Mouse (Mus musculus) forebrain, embryonic 14.5 days (tissue): Measurements from ENCODE around the gene Iqsec1. TPM values are rescaled to one million over a fixed set of nuclear protein-coding genes. Genes with fewer than 3 reads are reported as not detected.

Experiments used
- ATAC-seq: fragments of 200-750 bp; cut with Nextera tagmentation; 2 replicates; pipeline ENCODE4 v1.8.0; 2017; ENCODE audit warnings: mild to moderate bottlenecking, moderate library complexity
- DNase-seq: peaks from one replicate; pipeline ENCODE4 v3.0.0-alpha.2; 2015; ENCODE audit warnings: low spot score
- H3K27ac ChIP-seq: fragments of 300-500 bp; sonication (generic); 2 replicates; pipeline ENCODE4 v1.5.1; 2014; ENCODE audit warnings: low read depth, mild to moderate bottlenecking, control low read depth, low read length, moderate library complexity
- H3K27me3 ChIP-seq: fragments of 300-500 bp; sonication (generic); replicated peaks from 2 replicates; pipeline ENCODE4 v1.6.1; 2014; ENCODE audit warnings: low read length, control low read depth, mixed read lengths; ENCODE audit not compliant: control insufficient read depth, insufficient read depth
- H3K36me3 ChIP-seq: fragments of 300-500 bp; sonication (generic); 2 replicates; pipeline ENCODE4 v1.6.1; 2014; ENCODE audit warnings: low read length, control low read depth; ENCODE audit not compliant: control insufficient read depth, insufficient read depth
- H3K4me1 ChIP-seq: fragments of 300-500 bp; sonication (generic); 2 replicates; pipeline ENCODE4 v1.6.1; 2014; ENCODE audit warnings: antibody characterized with exemption, low read length, control low read depth; ENCODE audit not compliant: control insufficient read depth, insufficient read depth
- H3K4me2 ChIP-seq: fragments of 300-500 bp; sonication (generic); 2 replicates; pipeline ENCODE4 v1.6.1; 2014; ENCODE audit warnings: mild to moderate bottlenecking, control low read depth, low read length
- H3K4me3 ChIP-seq: fragments of 300-500 bp; sonication (generic); 2 replicates; pipeline ENCODE4 v1.5.1; 2014; ENCODE audit warnings: low read depth, low read length, control low read depth
- H3K9ac ChIP-seq: fragments of 300-500 bp; sonication (generic); 2 replicates; pipeline ENCODE4 v1.6.1; 2014; ENCODE audit warnings: mild to moderate bottlenecking, low read length, control low read depth, moderate library complexity
- H3K9me3 ChIP-seq: fragments of 300-500 bp; sonication (generic); replicated peaks from 2 replicates; pipeline ENCODE4 v1.6.1; 2016; ENCODE audit warnings: low read length, control low read depth, mixed read lengths; ENCODE audit not compliant: control insufficient read depth
- WGBS: fragments of 180-500 bp; shearing (Covaris S2); extraction: QIAGEN DNeasy Blood & Tissue Kit; methylation state at CpG from one replicate; pipeline ENCODE4 v1.1.7; 2014; 5-methylcytosine and 5-hydroxymethylcytosine counted together
- polyA plus RNA-seq: library from polyadenylated mRNA; unstranded; fragments of >200 nt; fragmentation: Nextera tagmentation; extraction: Ambion mirVana; gene quantifications from 2 replicates; pipeline ENCODE4 v1.2.1, GENCODE M21; 2014

Iqsec1 gene
- polyA plus RNA-seq, 1 experiment from 2014 or later, result 15.0 TPM

- Histone ChIP-seq H3K4me2 (no peak overlapping the region), H3K4me1 (no peaks in the 10 kb centered on the region), H3K9me3 (no peaks in the 10 kb centered on the region), H3K36me3 (no peaks in the 10 kb centered on the region), H3K9ac (no peak overlapping the region), H3K4me3 (no peak overlapping the region), H3K27ac (no peak overlapping the region), H3K27me3 (no peaks in the 10 kb centered on the region)
- ATAC-seq, result no peak
- no peak for DNase-seq
- 91% methylated on average over 7 of the region's 7 CpGs for WGBS
Measured at GRCm38 (mm10) chr6:90889356-90890285, 98.9 kb downstream of the Iqsec1 start.

DNA sequence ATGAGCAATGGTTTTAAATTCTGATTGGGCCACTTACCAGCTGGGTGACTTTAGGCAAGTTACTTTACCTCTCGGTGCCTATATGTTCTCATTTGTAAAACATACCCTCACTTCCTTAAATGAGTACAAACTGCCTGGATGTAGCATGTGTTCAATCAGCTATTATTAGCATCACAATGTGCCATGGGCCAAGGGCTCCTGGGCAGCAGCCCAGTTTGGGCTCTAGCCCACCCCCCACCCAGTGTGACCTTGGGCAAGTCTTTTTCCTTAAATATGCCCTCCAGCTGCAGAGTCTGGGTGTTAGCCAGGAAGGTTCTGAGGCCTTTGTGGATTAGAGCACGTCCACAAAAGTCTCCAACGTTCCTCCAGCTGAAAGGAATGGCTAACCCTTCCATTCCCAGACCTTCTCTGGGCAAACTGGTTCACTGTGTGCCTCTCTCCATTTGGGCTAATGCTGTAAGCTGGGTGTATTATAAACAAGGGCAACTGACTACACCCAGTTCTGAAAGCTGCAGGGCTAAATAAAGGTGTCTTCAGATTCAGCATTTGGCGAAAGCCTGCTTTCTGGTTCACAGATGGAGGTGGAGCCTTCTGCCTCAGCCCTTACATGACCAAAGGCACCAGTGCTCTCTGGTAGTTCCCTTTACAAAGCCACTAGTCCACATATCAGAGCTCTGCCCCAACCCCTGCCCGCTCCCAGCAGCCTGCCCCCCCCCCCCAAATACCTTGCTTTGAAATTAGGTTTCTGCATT lies 101.3 kb downstream of the Iqsec1 start:
- peak; percentile 16 for DNase-seq
- Histone ChIP-seq H3K4me2 (no peak overlapping the region), H3K9me3 (no peaks in the 10 kb centered on the region), H3K36me3 (no peaks in the 10 kb centered on the region), H3K9ac (no peak overlapping the region), H3K4me3 (no peak overlapping the region), H3K4me1 (0 out of 2 replicates have a peak, but pooled peaks cover 3% of the 10 kb centered on the region), H3K27ac (no peak overlapping the region), H3K27me3 (no peaks in the 10 kb centered on the region)
- WGBS, result 53% methylated on average over 5 of the region's 5 CpGs
- peak; percentile 55; the same call in 1 of the 2 replicates for ATAC-seq

- no peaks in the 10 kb centered on the region for H3K9me3 ChIP-seq
- 0 out of 2 replicates have a peak, but pooled peaks cover 3% of the 10 kb centered on the region for H3K4me1 ChIP-seq
- ATAC-seq, result no peak
- WGBS, result 93% methylated on average over 1 of the region's 1 CpGs
- H3K27ac ChIP-seq, result no peak overlapping the region
- H3K4me3 ChIP-seq, result no peak overlapping the region
- H3K36me3 ChIP-seq, result no peaks in the 10 kb centered on the region
- no peaks in the 10 kb centered on the region for H3K27me3 ChIP-seq
- no peak for DNase-seq
- no peak overlapping the region for H3K4me2 ChIP-seq
- H3K9ac ChIP-seq, result no peak overlapping the region
Measured at GRCm38 (mm10) chr6:90885626-90886025, 102.9 kb downstream of the Iqsec1 start.

DNA sequence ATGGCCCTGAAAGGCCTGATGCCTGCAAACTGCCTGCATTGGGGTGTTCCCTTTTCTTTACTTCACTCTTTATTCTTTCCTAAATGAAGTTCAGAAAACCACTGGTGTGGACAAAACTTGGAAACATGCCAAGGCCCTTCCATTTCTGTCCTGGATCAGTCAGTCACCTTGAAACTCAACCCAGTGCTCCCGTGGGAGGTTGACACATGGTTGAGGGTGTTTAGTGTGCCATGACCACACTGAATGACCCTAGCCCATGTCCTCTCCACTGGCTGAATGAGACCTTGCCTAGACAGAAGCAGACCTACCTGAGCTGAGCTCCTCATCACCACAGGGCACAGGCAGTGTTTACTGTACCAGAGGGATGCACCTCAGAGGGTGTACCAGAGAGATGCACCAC lies 103.9 kb downstream of the Iqsec1 start:
- no peaks in the 10 kb centered on the region for H3K9me3 ChIP-seq
- H3K4me2 ChIP-seq, result no peak overlapping the region
- no peak overlapping the region for H3K27ac ChIP-seq
- no peak overlapping the region for H3K9ac ChIP-seq
- H3K4me1 ChIP-seq, result 0 out of 2 replicates have a peak, but pooled peaks cover 3% of the 10 kb centered on the region
- ATAC-seq (no peak), DNase-seq (no peak)
- H3K36me3 ChIP-seq, result no peaks in the 10 kb centered on the region
- H3K27me3 ChIP-seq, result no peaks in the 10 kb centered on the region
- WGBS, result 16% methylated on average over 1 of the region's 1 CpGs
- H3K4me3 ChIP-seq, result no peak overlapping the region

DNA sequence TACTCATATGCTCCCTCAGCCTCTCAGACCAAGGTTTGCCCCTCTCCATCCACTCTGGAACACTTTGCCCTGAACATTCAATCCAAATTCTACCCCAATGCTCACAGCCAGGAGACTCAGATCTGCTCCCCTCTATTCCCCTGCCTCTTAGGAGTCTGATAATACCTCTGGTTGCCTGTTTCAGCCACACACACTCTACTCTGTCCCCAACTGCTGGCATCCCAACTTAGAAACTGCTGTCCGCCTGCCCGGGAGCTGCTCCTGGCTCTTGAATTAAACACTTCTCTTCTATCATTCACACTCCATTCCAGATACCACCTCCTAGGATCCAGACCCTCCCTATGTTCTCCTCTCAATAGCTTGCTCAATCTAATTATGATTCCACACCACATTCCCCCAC lies 107.5 kb downstream of the Iqsec1 start:
- Histone ChIP-seq H3K4me1 (0 out of 2 replicates have a peak, but pooled peaks cover 3% of the 10 kb centered on the region), H3K4me2 (no peak overlapping the region), H3K36me3 (no peaks in the 10 kb centered on the region), H3K4me3 (no peak overlapping the region), H3K27ac (no peak overlapping the region), H3K9me3 (no peaks in the 10 kb centered on the region), H3K27me3 (no peaks in the 10 kb centered on the region), H3K9ac (no peak overlapping the region)
- ATAC-seq (no peak), DNase-seq (no peak)
- WGBS, result 90% methylated on average over 2 of the region's 2 CpGs

- DNase-seq (peak; percentile 33), ATAC-seq (no peak)
- no peaks in the 10 kb centered on the region for H3K27me3 ChIP-seq
- no peaks in the 10 kb centered on the region for H3K36me3 ChIP-seq
- no peak overlapping the region for H3K4me2 ChIP-seq
- WGBS, result 68% methylated on average over 3 of the region's 3 CpGs
- H3K9me3 ChIP-seq, result no peaks in the 10 kb centered on the region
- H3K4me3 ChIP-seq, result no peak overlapping the region
- 0 out of 2 replicates have a peak, but pooled peaks cover 3% of the 10 kb centered on the region for H3K4me1 ChIP-seq
- no peak overlapping the region for H3K27ac ChIP-seq
- H3K9ac ChIP-seq, result no peak overlapping the region
Measured at GRCm38 (mm10) chr6:90880404-90880803, 108.1 kb downstream of the Iqsec1 start.

GRCm38 (mm10) chr6:90871581-90871980 lies 116.9 kb downstream of the Iqsec1 start:
- no peak for ATAC-seq
- Histone ChIP-seq H3K4me2 (no peak overlapping the region), H3K27ac (no peak overlapping the region), H3K9ac (no peak overlapping the region), H3K4me3 (no peak overlapping the region), H3K36me3 (no peaks in the 10 kb centered on the region), H3K27me3 (no peaks in the 10 kb centered on the region), H3K9me3 (no peaks in the 10 kb centered on the region), H3K4me1 (no peaks in the 10 kb centered on the region)
- DNase-seq, result no peak
- WGBS, result 85% methylated on average over 8 of the region's 8 CpGs

DNA sequence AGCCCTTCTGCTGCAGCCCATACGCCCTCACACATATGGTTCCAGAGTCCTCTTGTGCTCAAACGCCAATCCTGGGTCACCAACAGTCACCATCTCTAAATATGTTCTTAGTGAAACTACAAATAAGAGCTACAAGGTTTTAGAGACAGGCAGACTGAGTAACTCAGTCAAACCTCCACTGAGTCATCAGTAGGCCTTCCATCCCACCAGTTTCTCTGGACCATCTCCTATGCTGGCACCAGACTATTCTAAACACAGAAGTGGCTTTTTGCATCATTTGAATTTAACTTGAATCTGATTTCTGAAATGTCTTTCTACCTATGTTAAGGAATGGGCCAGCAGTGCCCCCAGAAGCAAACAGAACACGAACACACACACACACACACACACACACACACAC lies 120.5 kb downstream of the Iqsec1 start:
- ATAC-seq, result no peak
- H3K4me2 ChIP-seq, result no peak overlapping the region
- no peak overlapping the region for H3K9ac ChIP-seq
- H3K36me3 ChIP-seq, result no peaks in the 10 kb centered on the region
- H3K27me3 ChIP-seq, result no peaks in the 10 kb centered on the region
- WGBS, result 86% methylated on average over 3 of the region's 3 CpGs
- no peak overlapping the region for H3K4me3 ChIP-seq
- H3K4me1 ChIP-seq, result no peaks in the 10 kb centered on the region
- no peaks in the 10 kb centered on the region for H3K9me3 ChIP-seq
- DNase-seq, result no peak
- H3K27ac ChIP-seq, result no peak overlapping the region
